Mouse (Mus musculus) ES-Bruce4 (cell line): ENCODE measurements around the gene Tmco4.

ENCODE experiments used
- EP300 ChIP-seq: IDR thresholded peaks from 2 replicates; pipeline ENCODE4 v1.6.1; 2011; ENCODE audit warnings: low read depth, low read length; ENCODE audit not compliant: insufficient read depth
- POLR2A ChIP-seq: IDR thresholded peaks from one replicate; pipeline ENCODE4 v1.8.1; 2011; ENCODE audit warnings: low read length; ENCODE audit not compliant: insufficient read depth

- TF ChIP-seq POLR2A (peak; percentile 85), EP300 (peak; percentile 58; the same call in 1 of the 2 replicates)
These were observed 405 bp upstream of the Tmco4 start for GRCm38 (mm10) chr4:138972139-138972826.
